Mouse (Mus musculus) activated CD4-positive, CD25-positive, alpha-beta regulatory T cell (primary cell): ENCODE data around the gene Nusap1. TPM values are rescaled to one million over a fixed set of nuclear protein-coding genes. Genes with fewer than 3 reads are reported as not detected.

Experiments
- polyA plus RNA-seq, 2 experiments: library from polyadenylated mRNA; unstranded; fragments of 100-300 nt; shearing (Covaris generic); gene quantifications; one replicate each; pipeline ENCODE4 v1.2.1; 2017

Nusap1 gene
- 10 to 100 TPM; 15.9 to 19.7 TPM for polyA plus RNA-seq

DNA sequence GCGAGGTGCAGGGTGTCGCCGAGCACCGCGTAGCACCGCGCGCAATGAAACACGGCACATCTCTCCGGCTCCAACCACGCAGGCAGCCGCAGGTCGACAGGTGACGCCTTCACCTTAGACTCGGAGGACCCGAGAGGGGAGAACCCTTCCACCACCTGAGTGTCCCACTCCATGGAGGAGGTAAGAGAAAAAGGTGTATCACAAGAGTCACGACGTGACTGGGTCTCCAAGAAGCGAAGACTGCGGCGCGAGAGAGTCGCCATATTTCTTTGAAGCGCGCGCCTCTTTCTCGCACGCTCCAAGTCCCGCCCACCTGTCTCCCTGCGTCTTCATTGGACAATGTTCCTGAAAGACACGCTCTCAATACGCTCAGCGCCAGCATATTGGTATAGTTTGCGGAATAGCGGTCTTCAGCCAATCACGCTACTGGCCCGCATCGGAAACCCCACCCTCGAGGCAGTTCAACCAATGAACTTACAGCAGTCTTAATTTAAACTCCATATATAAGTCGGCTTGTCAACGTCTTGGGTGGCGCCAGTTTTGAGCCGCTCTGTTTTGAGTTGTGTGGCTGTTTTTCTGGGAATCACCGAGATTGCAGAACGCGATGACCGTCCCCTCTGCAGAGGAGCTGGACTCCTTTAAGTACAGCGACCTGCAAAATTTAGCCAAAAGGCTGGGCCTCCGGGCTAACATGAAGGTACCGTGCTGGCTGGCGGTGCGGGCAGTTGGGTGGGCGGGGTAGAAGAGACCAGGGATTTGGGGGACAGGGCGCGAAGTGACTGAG, at the start of gene Nusap1, which contains the start of gene Oip5:
TSS of gene Nusap1 (plus strand) at position 100 of the 784 bp plus-strand sequence.
TSS of gene Oip5 (minus strand) at position 271 of the 784 bp plus-strand sequence.

GRCm38 (mm10) chr2:119662220-119663182, 44.4 kb downstream of the Nusap1 start, which contains the start of gene Ndufaf1:
Ndufaf1 (minus strand) TSS chr2:119662827.

DNA sequence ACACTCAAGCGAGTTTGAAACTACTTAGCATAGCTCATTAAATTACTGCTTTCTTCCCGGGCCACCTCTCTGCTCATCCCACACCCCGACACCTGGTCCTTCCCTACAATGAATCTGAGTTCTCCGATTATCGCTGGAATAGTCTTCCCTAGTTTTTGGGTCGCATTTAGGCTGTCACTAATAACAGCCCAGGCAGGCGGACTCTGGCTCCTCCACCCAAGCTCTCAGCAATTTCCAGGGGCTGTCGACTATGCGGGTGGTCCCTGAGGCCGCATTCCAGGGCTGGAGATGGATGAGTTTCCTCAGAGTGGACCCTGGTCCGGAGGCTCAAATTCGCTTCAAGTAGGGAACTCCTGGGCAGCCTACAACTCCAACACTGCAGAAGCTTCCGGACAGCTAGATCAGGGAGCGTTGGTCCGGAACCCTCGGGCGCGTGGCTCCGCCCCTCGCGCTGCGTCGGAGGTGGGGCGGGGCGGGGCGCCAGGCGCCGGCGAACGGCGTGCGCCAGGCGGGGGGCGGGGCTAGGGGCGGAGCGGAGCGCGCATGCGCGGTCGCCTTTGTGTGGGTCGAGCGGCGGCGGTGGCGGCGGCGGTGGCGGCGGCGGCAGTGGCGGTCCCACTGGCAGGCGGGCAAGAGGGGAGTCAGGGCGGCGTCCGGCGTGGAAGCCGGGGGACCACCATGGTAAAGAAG, 56.6 kb downstream of the Nusap1 start, which contains the start of gene Rtf1:
TSS of gene Rtf1 (plus strand) at position 544 of the 690 bp plus-strand sequence.

Other genes with a start within 250 kb of the Nusap1 start
- 1 to 10 TPM; 4.4 to 5.4 TPM for gene Ino80, start 140.6 kb upstream of the Nusap1 start, polyA plus RNA-seq
- gene Exd1, start 70.7 kb upstream of the Nusap1 start, polyA plus RNA-seq, result under 1 TPM in 1 of 2 experiments, not detected in 1; 0.28 TPM
- 10 to 100 TPM; 71.1 to 77.2 TPM for gene Chp1, start 70.6 kb upstream of the Nusap1 start, polyA plus RNA-seq
- gene Oip5, start 171 bp downstream of the Nusap1 start, polyA plus RNA-seq, result 1 to 10 TPM; 6.6 to 8.3 TPM
- 10 to 100 TPM; 29.9 to 37.0 TPM for gene Ndufaf1, start 44.5 kb downstream of the Nusap1 start, polyA plus RNA-seq
- gene Rtf1, start 56.8 kb downstream of the Nusap1 start, polyA plus RNA-seq, result 10 to 100 TPM; 55.1 to 93.3 TPM
- gene Itpka, start 124.0 kb downstream of the Nusap1 start, polyA plus RNA-seq, result 1 to 10 TPM; 1.1 to 1.5 TPM
- gene Ltk, start 142.1 kb downstream of the Nusap1 start, polyA plus RNA-seq, result 1 to 10 TPM in 1 of 2 experiments, under 1 TPM in 1; 0.57 to 2.0 TPM
- 10 to 100 TPM; 17.8 to 24.4 TPM for gene Rpap1, start 169.2 kb downstream of the Nusap1 start, polyA plus RNA-seq
- 1 to 10 TPM; 4.4 to 6.4 TPM for gene Tyro3, start 179.4 kb downstream of the Nusap1 start, polyA plus RNA-seq